Mouse (Mus musculus): Measurements from ENCODE around the gene Mipep.

The Mipep gene

GRCm38 (mm10) chr14:60784427-60785315 lies at the start of gene Mipep:
Mipep (plus strand) TSS chr14:60784573.
- WGBS, result under 1% methylated on average over 61 of the region's 61 CpGs

- 56% methylated on average over 5 of the region's 5 CpGs for WGBS
These were observed 49.2 kb upstream of the Mipep start for GRCm38 (mm10) chr14:60735206-60735605.

GRCm38 (mm10) chr14:60735848-60736547 lies 48.4 kb upstream of the Mipep start:
- WGBS, result 72% methylated on average over 13 of the region's 13 CpGs

- WGBS, result 50% methylated on average over 4 of the region's 4 CpGs
These were observed 47.7 kb upstream of the Mipep start for GRCm38 (mm10) chr14:60736591-60737192.

- WGBS, result 45% methylated on average over 7 of the region's 7 CpGs
These were observed 47.2 kb upstream of the Mipep start for GRCm38 (mm10) chr14:60737202-60737611.

- WGBS, result 69% methylated on average over 10 of the region's 10 CpGs
These were observed 45.9 kb upstream of the Mipep start for GRCm38 (mm10) chr14:60738434-60738938.

GRCm38 (mm10) chr14:60739155-60739554 lies 45.2 kb upstream of the Mipep start:
- 7% methylated on average over 9 of the region's 9 CpGs for WGBS

- WGBS, result 68% methylated on average over 12 of the region's 12 CpGs
These were observed 44.8 kb upstream of the Mipep start for GRCm38 (mm10) chr14:60739616-60740015.

- 90% methylated on average over 5 of the region's 5 CpGs for WGBS
These were observed 43.9 kb upstream of the Mipep start for GRCm38 (mm10) chr14:60740507-60740906.

GRCm38 (mm10) chr14:60741033-60741432 lies 43.3 kb upstream of the Mipep start:
- 77% methylated on average over 8 of the region's 8 CpGs for WGBS

GRCm38 (mm10) chr14:60741490-60741981 lies 42.8 kb upstream of the Mipep start:
- WGBS, result 66% methylated on average over 6 of the region's 6 CpGs

GRCm38 (mm10) chr14:60743681-60744080 lies 40.7 kb upstream of the Mipep start:
- WGBS, result 79% methylated on average over 9 of the region's 9 CpGs

GRCm38 (mm10) chr14:60745201-60745600 lies 39.2 kb upstream of the Mipep start:
- 88% methylated on average over 6 of the region's 6 CpGs for WGBS

- 96% methylated on average over 10 of the region's 10 CpGs for WGBS
These were observed 38.2 kb upstream of the Mipep start for GRCm38 (mm10) chr14:60746141-60746540.

- WGBS, result 91% methylated on average over 21 of the region's 21 CpGs
These were observed 37.1 kb upstream of the Mipep start for GRCm38 (mm10) chr14:60747154-60747870.

GRCm38 (mm10) chr14:60749880-60750279 lies 34.5 kb upstream of the Mipep start:
- 79% methylated on average over 12 of the region's 12 CpGs for WGBS

GRCm38 (mm10) chr14:60751581-60751980 lies 32.8 kb upstream of the Mipep start:
- 98% methylated on average over 16 of the region's 16 CpGs for WGBS

GRCm38 (mm10) chr14:60752892-60753800 lies 31.2 kb upstream of the Mipep start:
- 57% methylated on average over 14 of the region's 14 CpGs for WGBS

GRCm38 (mm10) chr14:60753801-60754126 lies 30.6 kb upstream of the Mipep start:
- 58% methylated on average over 10 of the region's 10 CpGs for WGBS

- 95% methylated on average over 5 of the region's 5 CpGs for WGBS
These were observed 29.7 kb upstream of the Mipep start for GRCm38 (mm10) chr14:60754656-60755055.
